Mouse (Mus musculus) cerebellum, adult 11-12 months (tissue): Measurements from ENCODE around the gene Naa15.
"Not testable (repeated sequence)": the region's sequence is repeated elsewhere in the genome, so short reads cannot be mapped to it uniquely, and the experiment has no call there.

Experiments used
- DNase-seq: peaks from one replicate; pipeline ENCODE4 v3.0.0; 2022

The Naa15 gene

GRCm38 (mm10) chr3:51415098-51416072, at the start of gene Naa15:
Naa15 (plus strand) TSS chr3:51415148.
- DNase-seq, result peak; percentile 97

- DNase-seq, result no peak
Measured at GRCm38 (mm10) chr3:51365517-51365882, 49.4 kb upstream of the Naa15 start.

GRCm38 (mm10) chr3:51366926-51367325, 48.0 kb upstream of the Naa15 start:
- DNase-seq, result no peak

GRCm38 (mm10) chr3:51368011-51368410, 46.9 kb upstream of the Naa15 start:
- DNase-seq, result no peak

GRCm38 (mm10) chr3:51371826-51372225, 43.1 kb upstream of the Naa15 start:
- DNase-seq, result no peak

GRCm38 (mm10) chr3:51372883-51373282, 42.1 kb upstream of the Naa15 start:
- no peak for DNase-seq

- DNase-seq, result no peak
Measured at GRCm38 (mm10) chr3:51373544-51373943, 41.4 kb upstream of the Naa15 start.

GRCm38 (mm10) chr3:51375307-51376265, 39.4 kb upstream of the Naa15 start:
- no peak for DNase-seq

- DNase-seq, result no peak
Measured at GRCm38 (mm10) chr3:51377878-51378664, 36.9 kb upstream of the Naa15 start.

- DNase-seq, result no peak
Measured at GRCm38 (mm10) chr3:51378665-51378946, 36.3 kb upstream of the Naa15 start.

GRCm38 (mm10) chr3:51379786-51380659, 34.9 kb upstream of the Naa15 start:
- no peak for DNase-seq

GRCm38 (mm10) chr3:51380660-51381014, 34.3 kb upstream of the Naa15 start:
- no peak for DNase-seq

- peak; percentile 73 for DNase-seq
Measured at GRCm38 (mm10) chr3:51383409-51383808, 31.5 kb upstream of the Naa15 start.

- DNase-seq, result no peak
Measured at GRCm38 (mm10) chr3:51386441-51387133, 28.4 kb upstream of the Naa15 start.

GRCm38 (mm10) chr3:51387134-51387451, 27.9 kb upstream of the Naa15 start:
- no peak for DNase-seq

- peak; percentile 58 for DNase-seq
Measured at GRCm38 (mm10) chr3:51387868-51388381, 27.0 kb upstream of the Naa15 start.

GRCm38 (mm10) chr3:51388904-51389303, 26.0 kb upstream of the Naa15 start:
- DNase-seq, result no peak

- no peak for DNase-seq
Measured at GRCm38 (mm10) chr3:51391095-51391494, 23.9 kb upstream of the Naa15 start.

- no peak for DNase-seq
Measured at GRCm38 (mm10) chr3:51391591-51391990, 23.4 kb upstream of the Naa15 start.

- DNase-seq, result not testable (repeated sequence)
Measured at GRCm38 (mm10) chr3:51393018-51393417, 21.9 kb upstream of the Naa15 start.

GRCm38 (mm10) chr3:51393651-51394050, 21.3 kb upstream of the Naa15 start:
- DNase-seq, result no peak
